Mouse (Mus musculus): ENCODE measurements around the gene Tcl1.
"Not testable (repeated sequence)": the region's sequence is repeated elsewhere in the genome, so short reads cannot be mapped to it uniquely, and the experiment has no call there.

Tcl1 gene

GRCm38 (mm10) chr12:105222601-105223319 is at the start of gene Tcl1:
TSS of gene Tcl1 (minus strand) at chr12:105222793.
- no peak for DNase-seq

- DNase-seq, result no peak
These were observed 48.7 kb upstream of the Tcl1 start for GRCm38 (mm10) chr12:105271016-105271965.

GRCm38 (mm10) chr12:105267076-105267475 is 44.5 kb upstream of the Tcl1 start:
- no peak for DNase-seq

DNA sequence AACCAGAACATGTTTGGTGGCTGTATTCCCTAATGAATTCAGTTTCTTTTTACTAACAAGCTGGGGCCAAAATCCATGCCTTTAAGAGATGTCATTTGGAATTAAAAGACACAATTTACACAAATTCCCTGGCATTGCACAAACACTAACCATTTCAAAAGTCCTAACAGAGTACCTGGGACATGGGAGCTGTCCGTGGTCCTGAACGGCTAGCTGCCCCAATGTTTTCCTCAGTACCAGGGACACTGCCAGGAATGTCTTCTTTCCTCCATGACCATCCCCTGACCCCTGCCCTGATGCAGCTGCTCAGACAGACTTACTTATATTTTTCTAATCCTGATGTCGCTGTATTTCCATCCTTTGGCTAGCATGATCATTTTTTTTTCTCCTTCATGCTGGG is 43.5 kb upstream of the Tcl1 start:
- no peak for DNase-seq

DNA sequence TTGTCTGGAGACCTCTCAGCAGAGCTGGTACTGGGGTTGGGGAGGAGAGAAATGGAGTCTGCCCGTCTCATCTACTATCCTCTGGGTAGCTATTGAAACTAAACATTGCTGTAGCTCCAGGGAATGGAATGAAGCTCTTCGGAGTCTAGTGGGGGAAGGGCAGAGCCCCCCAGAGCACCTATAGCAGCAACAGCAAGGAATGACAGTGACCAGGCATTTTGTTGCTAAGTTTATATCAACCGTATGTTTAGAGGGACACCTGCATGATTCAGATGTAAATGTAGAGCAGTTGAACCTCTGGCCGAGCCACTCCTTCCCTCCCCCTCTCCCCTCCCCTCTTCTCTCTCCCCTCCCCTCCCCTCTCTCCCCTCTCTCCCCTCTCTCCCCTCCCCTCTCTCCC is 36.6 kb upstream of the Tcl1 start:
- no peak for DNase-seq

DNA sequence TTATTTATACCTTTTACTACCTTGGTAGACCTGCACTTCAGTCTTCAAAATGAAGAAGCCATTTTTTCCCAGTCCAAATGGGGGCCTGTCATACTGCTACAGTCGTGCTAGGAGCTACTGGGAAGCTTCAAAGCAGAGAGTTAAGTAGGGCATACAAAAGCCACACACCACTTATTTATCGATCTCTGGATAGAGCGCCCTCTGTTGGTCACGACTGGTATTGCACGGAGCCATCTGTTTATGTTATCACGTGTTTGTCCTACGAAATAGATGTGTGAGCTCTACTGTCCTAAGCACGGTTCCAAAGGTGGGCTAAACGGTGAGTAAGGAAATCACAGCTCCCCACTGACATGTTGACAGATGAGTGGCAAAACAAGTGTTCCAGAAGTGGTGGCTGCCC is 36.2 kb upstream of the Tcl1 start:
- no peak for DNase-seq

GRCm38 (mm10) chr12:105253796-105254195 is 31.2 kb upstream of the Tcl1 start:
- DNase-seq, result no peak

DNA sequence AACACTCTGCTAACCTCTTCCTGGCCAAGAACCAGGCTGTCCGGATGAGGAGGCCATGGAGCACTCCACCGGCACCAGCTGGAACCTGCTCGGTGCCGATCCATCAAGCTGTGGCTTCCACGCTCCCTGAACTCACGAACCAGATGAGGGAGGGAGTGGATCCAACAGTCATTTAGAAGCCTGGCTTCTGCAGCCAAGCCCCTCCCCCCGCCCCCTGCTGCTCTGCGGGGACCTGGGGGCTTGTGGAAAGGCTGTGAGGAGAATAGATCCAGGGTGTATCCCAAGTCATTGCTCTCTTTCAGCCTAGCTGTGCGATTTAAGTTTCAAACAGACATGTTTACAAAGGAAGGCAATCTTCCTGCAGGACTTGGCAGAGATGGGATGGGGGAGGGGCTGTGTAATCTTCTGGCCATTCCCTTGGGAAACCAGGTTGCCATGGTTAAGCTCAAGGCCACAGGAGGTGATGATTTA is 26.2 kb upstream of the Tcl1 start:
- DNase-seq, result peak; percentile 4

GRCm38 (mm10) chr12:105239060-105239459 is 16.5 kb upstream of the Tcl1 start:
- no peak for DNase-seq

- no peak for DNase-seq
These were observed 12.5 kb upstream of the Tcl1 start for GRCm38 (mm10) chr12:105235091-105235490.

DNA sequence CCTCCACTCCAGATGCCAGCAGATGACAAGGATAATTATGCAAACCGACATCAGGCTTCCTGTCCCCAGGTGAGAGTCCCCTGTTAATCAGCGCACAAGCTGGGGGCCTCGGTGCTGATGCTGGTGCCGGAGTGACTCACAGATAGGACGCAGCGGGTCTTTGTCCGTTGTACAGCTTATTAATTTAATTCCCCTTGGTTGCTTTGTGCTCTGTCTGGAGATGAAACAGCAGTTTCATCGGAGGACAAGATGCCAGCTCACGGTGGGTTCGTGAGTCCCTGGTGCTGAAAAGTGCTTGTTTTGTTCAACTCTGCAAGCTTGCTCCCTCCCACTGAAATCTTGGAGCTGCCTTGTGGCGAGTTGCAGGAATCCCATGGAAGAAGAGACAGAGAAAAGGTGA is 11.8 kb upstream of the Tcl1 start:
- DNase-seq, result no peak

GRCm38 (mm10) chr12:105224621-105225320 is 2.2 kb upstream of the Tcl1 start:
- no peak for DNase-seq

- no peak for DNase-seq
These were observed 5.4 kb downstream of the Tcl1 start for GRCm38 (mm10) chr12:105217101-105217760.

DNA sequence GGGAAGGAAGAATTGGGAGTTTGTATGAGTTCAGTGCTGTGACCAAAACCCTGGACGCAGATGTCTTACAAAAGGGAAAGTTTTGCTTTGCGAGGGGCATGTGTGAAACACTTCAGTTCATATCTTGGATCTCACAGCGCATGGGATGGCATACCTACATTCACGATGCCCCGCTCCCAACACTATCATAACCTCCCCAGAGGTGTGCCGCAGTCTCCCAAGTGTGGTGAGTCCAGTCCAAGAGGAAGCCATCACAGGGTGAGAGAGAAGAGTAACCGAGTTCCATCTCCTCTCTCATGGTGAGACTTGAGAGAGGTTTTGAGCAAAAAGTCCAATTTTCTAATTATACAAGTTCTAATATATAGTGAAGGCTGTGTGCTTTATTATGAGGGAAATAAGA is 13.4 kb downstream of the Tcl1 start:
- DNase-seq, result no peak

DNA sequence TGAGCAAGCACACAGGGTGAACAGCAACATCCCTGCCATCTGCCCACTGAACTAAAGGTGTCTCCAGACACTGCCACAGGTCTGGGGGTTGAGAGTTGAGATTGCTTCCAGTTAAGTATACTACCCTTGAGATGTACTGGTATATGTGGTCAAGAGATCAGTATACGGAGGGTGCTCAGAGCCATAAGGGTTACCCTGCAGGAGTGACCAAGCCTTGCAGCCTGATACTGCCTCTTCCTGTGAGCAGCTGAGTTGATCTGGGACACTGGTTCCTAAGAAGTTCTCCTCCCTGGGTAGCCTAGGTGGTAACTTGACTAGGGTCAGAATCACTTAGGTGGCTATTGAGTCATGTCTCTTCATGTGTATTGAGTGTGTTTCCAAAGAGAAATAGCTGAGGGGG is 14.2 kb downstream of the Tcl1 start:
- DNase-seq, result no peak

DNA sequence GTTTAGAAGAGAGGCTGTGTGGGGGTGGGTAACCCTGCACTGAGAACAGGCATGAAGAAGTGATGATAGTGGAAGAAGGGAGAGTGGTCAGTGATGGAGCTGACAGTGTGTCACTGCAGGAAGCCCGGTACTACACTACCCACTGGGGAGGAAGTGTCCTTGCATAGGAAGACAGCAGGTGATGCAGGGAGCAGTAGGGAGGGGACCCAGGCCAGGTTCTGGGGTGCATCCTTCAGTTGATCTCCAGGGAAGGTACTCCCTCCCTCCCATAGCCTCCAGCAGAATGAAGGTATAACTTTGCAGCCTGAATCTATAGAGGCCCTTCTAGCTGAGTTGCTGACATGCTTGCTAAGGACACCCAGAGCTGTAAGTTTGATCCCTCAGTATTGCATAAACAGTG is 15.5 kb downstream of the Tcl1 start:
- DNase-seq, result no peak

DNA sequence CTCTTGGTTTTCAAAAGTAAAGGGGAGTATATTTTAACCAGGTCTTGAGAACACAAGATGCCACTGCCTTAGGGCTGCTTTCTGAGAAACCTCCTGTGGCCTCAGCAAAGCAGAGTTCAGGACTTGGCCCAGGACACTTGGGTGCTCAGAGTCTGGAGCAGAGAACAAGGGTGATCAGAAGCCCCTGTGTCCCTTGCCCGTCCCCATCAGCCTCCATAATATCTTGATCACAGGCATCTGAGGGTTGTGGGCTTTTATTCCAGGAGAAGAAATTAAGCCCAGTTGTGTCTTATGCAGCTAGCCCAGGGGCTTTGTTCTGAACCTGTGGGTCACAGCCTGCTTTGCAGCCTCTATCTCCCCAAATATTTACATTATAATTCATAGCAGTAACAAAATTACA is 20.9 kb downstream of the Tcl1 start, which contains the start of gene Tcl1b4:
Tcl1b4 (plus strand) TSS at position 301 of the 400 bp plus-strand sequence.
- not testable (repeated sequence) for DNase-seq

DNA sequence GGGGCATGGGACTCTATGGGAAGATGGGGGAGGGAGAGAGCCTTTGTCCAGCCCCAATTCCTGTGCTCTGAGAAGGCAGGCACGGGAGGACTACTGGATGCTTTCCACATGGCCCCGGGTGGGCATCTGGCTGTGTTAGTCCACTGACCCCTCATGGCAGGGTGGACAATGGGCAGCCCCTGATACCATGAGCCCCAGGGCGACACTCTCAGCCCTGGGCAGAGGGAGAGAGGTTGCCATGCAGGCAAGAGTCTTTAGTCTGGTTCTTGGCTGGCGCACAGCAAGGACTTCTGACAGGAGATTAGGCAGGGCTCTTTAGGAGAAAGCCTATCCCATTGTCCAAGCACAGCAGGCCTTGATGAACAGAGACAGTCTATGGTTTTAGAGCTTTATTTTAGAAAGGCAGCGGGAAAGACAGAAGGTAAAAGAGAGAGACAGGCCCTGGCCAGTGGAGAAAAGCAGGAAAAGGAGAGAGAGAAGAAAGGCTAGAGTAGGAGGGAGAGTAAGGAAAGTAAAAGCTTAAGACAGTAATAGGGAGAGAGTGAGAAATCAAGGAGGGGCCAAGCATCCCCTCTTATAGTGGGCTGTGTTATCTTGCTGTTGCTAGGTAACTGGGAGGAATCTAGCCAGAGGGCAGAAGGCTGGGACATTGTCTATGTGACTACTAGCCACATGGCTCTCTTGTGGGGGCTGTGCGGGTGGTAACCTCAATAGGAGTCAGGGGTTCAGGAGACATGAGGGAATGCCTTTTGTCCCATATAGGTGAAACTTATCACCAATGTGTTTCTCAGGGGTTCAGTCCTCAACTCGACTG is 22.7 kb downstream of the Tcl1 start:
- not testable (repeated sequence) for DNase-seq

- not testable (repeated sequence) for DNase-seq
These were observed 31.9 kb downstream of the Tcl1 start, which contains the start of gene Tcl1b3 for GRCm38 (mm10) chr12:105190743-105191142. TSS of gene Tcl1b3 (plus strand) at chr12:105191043.

- DNase-seq, result not testable (repeated sequence)
These were observed 33.6 kb downstream of the Tcl1 start for GRCm38 (mm10) chr12:105188980-105189379.

DNA sequence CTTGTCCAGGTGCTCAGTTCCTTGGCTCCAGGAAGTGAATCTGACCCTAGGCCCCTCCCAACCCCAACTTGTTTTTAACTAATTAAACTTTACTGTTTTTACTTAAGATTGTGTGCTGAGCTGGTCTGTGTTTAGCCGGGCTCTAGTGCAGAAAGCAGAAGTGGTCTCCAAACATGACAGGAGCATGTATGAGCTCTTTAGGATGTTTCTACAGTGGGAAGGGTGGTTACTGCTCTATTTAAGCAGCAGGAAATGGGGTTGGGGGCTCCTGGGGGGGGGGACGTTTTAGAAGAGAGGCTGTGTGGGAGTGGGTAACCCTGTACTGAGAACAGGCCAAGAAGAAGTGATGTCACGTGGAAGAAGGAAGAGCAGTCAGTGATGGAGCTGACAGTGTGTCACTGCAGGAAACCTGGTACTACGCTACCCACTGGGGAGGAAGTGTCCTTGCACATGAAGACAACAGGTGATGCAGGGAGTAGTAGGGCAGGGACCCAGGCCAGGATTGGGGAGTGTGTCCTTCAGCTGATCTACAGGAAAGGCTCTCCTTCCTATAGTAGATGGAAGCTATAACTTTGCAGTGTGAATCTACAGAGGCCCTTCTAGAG is 41.5 kb downstream of the Tcl1 start:
- DNase-seq, result not testable (repeated sequence)
